Mouse (Mus musculus) myocyte (in vitro differentiated cells): ENCODE measurements around the gene Tpt1.

Experiments
- CEBPB ChIP-seq: IDR thresholded peaks from 2 replicates; pipeline ENCODE4 v1.6.1; 2011; ENCODE audit warnings: mild to moderate bottlenecking, moderate library complexity; ENCODE audit not compliant: poor library complexity, insufficient read depth, severe bottlenecking
- MAX ChIP-seq: IDR thresholded peaks from one replicate; pipeline ENCODE4 v1.6.1; 2011; ENCODE audit warnings: low read depth, mild to moderate bottlenecking, control low read depth
- MYOD1 ChIP-seq, 3 experiments: IDR thresholded peaks; one replicate each; pipeline ENCODE4 v1.6.1; 2011; ENCODE audit warnings: control low read depth in 2 of 3, low read depth in 2 of 3, mild to moderate bottlenecking in 2 of 3, moderate library complexity in 1 of 3; ENCODE audit not compliant: insufficient read length in 2 of 3, control insufficient read depth in 1 of 3
- POLR2A ChIP-seq: IDR thresholded peaks from one replicate; pipeline ENCODE4 v1.6.1; 2011; ENCODE audit warnings: low read depth, mild to moderate bottlenecking, control low read depth, moderate library complexity; ENCODE audit not compliant: insufficient read length
- REST ChIP-seq: IDR thresholded peaks from one replicate; pipeline ENCODE4 v1.6.1; 2011; ENCODE audit warnings: mild to moderate bottlenecking, control low read depth, moderate library complexity; ENCODE audit not compliant: insufficient read depth, insufficient read length
- TCF12 ChIP-seq: IDR thresholded peaks from one replicate; pipeline ENCODE4 v1.6.1; 2011; ENCODE audit warnings: mild to moderate bottlenecking, control low read depth; ENCODE audit not compliant: poor library complexity, insufficient read depth, severe bottlenecking
- TCF3 ChIP-seq: IDR thresholded peaks from one replicate; pipeline ENCODE4 v1.6.1; 2011; ENCODE audit warnings: low read depth, control low read depth; ENCODE audit not compliant: insufficient read length

DNA sequence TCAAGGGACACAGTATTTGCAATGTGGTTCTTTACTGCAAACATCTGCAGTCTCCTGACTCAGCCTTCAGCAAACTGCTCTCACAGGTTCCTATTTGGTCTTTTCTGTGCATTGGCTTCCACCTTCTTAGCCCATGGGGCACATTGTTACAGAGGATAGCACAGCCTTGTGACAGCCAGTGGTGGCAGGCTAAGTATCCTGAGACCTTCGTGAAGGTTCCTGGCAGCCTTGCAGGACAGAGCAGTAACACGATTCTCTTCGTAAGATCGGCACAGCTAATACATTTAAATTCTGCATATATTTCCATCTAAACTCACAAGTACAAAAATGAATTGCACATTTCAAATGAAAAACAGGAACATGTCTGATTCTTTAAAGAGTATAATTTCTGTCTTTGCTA, 49.0 kb upstream of the Tpt1 start:
- TF ChIP-seq POLR2A (no peak), MAX (no peak), TCF12 (no peak), TCF3 (no peak), REST (no peak), MYOD1 (IDR thresholded peaks at IDR 0.05; ENCODE audit: control insufficient read depth in 1 of 3, insufficient read length in 2 of 3, low read depth in 2 of 3) (no peak), CEBPB (no peak)
